Mouse (Mus musculus) macrophage (primary cell): Measurements from ENCODE around the gene Gm17581. TPM values are rescaled to one million over a fixed set of nuclear protein-coding genes. Genes with fewer than 3 reads are reported as not detected.
"Not testable (repeated sequence)": the region's sequence is repeated elsewhere in the genome, so short reads cannot be mapped to it uniquely, and the experiment has no call there.

ENCODE experiments used
- H3K27ac ChIP-seq: fragments of 350-480 bp; formaldehyde crosslinking; 2 replicates; pipeline ENCODE4 v1.9.0; 2021
- H3K36me3 ChIP-seq: fragments of 350-480 bp; formaldehyde crosslinking; 2 replicates; pipeline ENCODE4 v1.9.0; 2021; ENCODE audit errors: inconsistent target
- H3K4me3 ChIP-seq: fragments of 350-480 bp; formaldehyde crosslinking; 2 replicates; pipeline ENCODE4 v1.9.0; 2021; ENCODE audit errors: inconsistent target
- H3K79me2 ChIP-seq: fragments of 350-480 bp; formaldehyde crosslinking; 2 replicates; pipeline ENCODE4 v1.9.0; 2021; ENCODE audit errors: inconsistent target
- WGBS: methylation state at CpG from one replicate; pipeline ENCODE4 v1.1.7; 2026; ENCODE audit warnings: inconsistent platforms; ENCODE audit not compliant: missing documents; 5-methylcytosine and 5-hydroxymethylcytosine counted together
- polyA plus RNA-seq: library from polyadenylated mRNA; stranded (reverse); fragments of 250-400 nt; gene quantifications from 3 replicates; pipeline ENCODE4 v1.2.4, GENCODE M21; 2018; ENCODE audit warnings: inconsistent platforms

Gm17581 gene
- polyA plus RNA-seq, 1 experiment from 2014 or later: not detected

GRCm38 (mm10) chr2:155724036-155724435, 11.6 kb downstream of the Gm17581 start:
- H3K27ac ChIP-seq: no peak overlapping the region
- H3K4me3 ChIP-seq: no peak overlapping the region
- WGBS: 83% methylated on average over 5 of the region's 5 CpGs
- H3K79me2 ChIP-seq: peaks cover 18% of the 10 kb centered on the region; the same call in 1 of the 2 replicates
- peaks cover 47% of the 10 kb centered on the region for H3K36me3 ChIP-seq

- no peak overlapping the region for H3K27ac ChIP-seq
Measured at GRCm38 (mm10) chr2:155720585-155720984, 15.1 kb downstream of the Gm17581 start.

GRCm38 (mm10) chr2:155717082-155717990, 18.3 kb downstream of the Gm17581 start:
- H3K36me3 ChIP-seq: peaks cover 90% of the 10 kb centered on the region
- WGBS: 95% methylated on average over 12 of the region's 12 CpGs
- no peaks in the 10 kb centered on the region for H3K79me2 ChIP-seq
- H3K27ac ChIP-seq: no peak overlapping the region
- no peak overlapping the region for H3K4me3 ChIP-seq

More at GRCm38 (mm10) chr2:155720585-155720984, 15.1 kb downstream of the Gm17581 start:
- Histone ChIP-seq H3K36me3 (peaks cover 79% of the 10 kb centered on the region), H3K4me3 (no peak overlapping the region), H3K79me2 (no peaks in the 10 kb centered on the region)
- WGBS: 47% methylated on average over 5 of the region's 5 CpGs

GRCm38 (mm10) chr2:155710557-155710956, 25.1 kb downstream of the Gm17581 start:
- no peaks in the 10 kb centered on the region for H3K79me2 ChIP-seq
- WGBS: 28% methylated on average over 11 of the region's 11 CpGs
- H3K27ac ChIP-seq: no peak overlapping the region
- H3K4me3 ChIP-seq: no peak overlapping the region
- H3K36me3 ChIP-seq: peaks cover 70% of the 10 kb centered on the region

- H3K79me2 ChIP-seq: no peaks in the 10 kb centered on the region
- no peak overlapping the region for H3K27ac ChIP-seq
- 92% methylated on average over 4 of the region's 4 CpGs for WGBS
- H3K4me3 ChIP-seq: no peak overlapping the region
- H3K36me3 ChIP-seq: peaks cover 69% of the 10 kb centered on the region
Measured at GRCm38 (mm10) chr2:155707251-155707650, 28.4 kb downstream of the Gm17581 start.

- 95% methylated on average over 3 of the region's 4 CpGs for WGBS
- Histone ChIP-seq H3K79me2 (no peaks in the 10 kb centered on the region), H3K36me3 (peaks cover 66% of the 10 kb centered on the region; the same call in 1 of the 2 replicates), H3K27ac (no peak overlapping the region), H3K4me3 (no peak overlapping the region)
Measured at GRCm38 (mm10) chr2:155703630-155704029, 32.0 kb downstream of the Gm17581 start.

- H3K27ac ChIP-seq: no peak overlapping the region
- WGBS: 91% methylated on average over 17 of the region's 19 CpGs
- no peaks in the 10 kb centered on the region for H3K79me2 ChIP-seq
- H3K36me3 ChIP-seq: peaks cover 50% of the 10 kb centered on the region; the same call in 1 of the 2 replicates
- no peak overlapping the region for H3K4me3 ChIP-seq
Measured at GRCm38 (mm10) chr2:155701399-155701919, 34.2 kb downstream of the Gm17581 start.

GRCm38 (mm10) chr2:155698443-155698842, 37.2 kb downstream of the Gm17581 start:
- not testable (repeated sequence) for H3K4me3 ChIP-seq, H3K79me2 ChIP-seq, H3K27ac ChIP-seq
- WGBS: 94% methylated on average over 6 of the region's 6 CpGs
- peaks cover 24% of the 10 kb centered on the region; the same call in 1 of the 2 replicates for H3K36me3 ChIP-seq

- H3K27ac ChIP-seq: no peak overlapping the region
- H3K4me3 ChIP-seq: no peak overlapping the region
- H3K79me2 ChIP-seq: no peaks in the 10 kb centered on the region
- peaks cover 9% of the 10 kb centered on the region; the same call in 1 of the 2 replicates for H3K36me3 ChIP-seq
- WGBS: 22% methylated on average over 7 of the region's 7 CpGs
Measured at GRCm38 (mm10) chr2:155696851-155697250, 38.8 kb downstream of the Gm17581 start.

- Histone ChIP-seq H3K27ac (no peak overlapping the region), H3K4me3 (no peak overlapping the region), H3K36me3 (peaks cover 2% of the 10 kb centered on the region; the same call in 1 of the 2 replicates), H3K79me2 (peaks cover 7% of the 10 kb centered on the region)
- 35% methylated on average over 7 of the region's 7 CpGs for WGBS
Measured at GRCm38 (mm10) chr2:155696091-155696558, 39.5 kb downstream of the Gm17581 start.

GRCm38 (mm10) chr2:155695316-155695715, 40.4 kb downstream of the Gm17581 start:
- peaks cover 15% of the 10 kb centered on the region for H3K79me2 ChIP-seq
- no peak overlapping the region for H3K4me3 ChIP-seq
- WGBS: 87% methylated on average over 3 of the region's 3 CpGs
- H3K27ac ChIP-seq: no peak overlapping the region
- H3K36me3 ChIP-seq: no peaks in the 10 kb centered on the region

- H3K79me2 ChIP-seq: peaks cover 23% of the 10 kb centered on the region
- no peaks in the 10 kb centered on the region for H3K36me3 ChIP-seq
- no peak overlapping the region for H3K4me3 ChIP-seq
- no peak overlapping the region for H3K27ac ChIP-seq
- 57% methylated on average over 2 of the region's 2 CpGs for WGBS
Measured at GRCm38 (mm10) chr2:155694564-155694963, 41.1 kb downstream of the Gm17581 start.

GRCm38 (mm10) chr2:155693136-155693535, 42.5 kb downstream of the Gm17581 start:
- no peak overlapping the region for H3K27ac ChIP-seq
- H3K4me3 ChIP-seq: no peak overlapping the region
- no peaks in the 10 kb centered on the region for H3K36me3 ChIP-seq
- H3K79me2 ChIP-seq: peaks cover 37% of the 10 kb centered on the region
- WGBS: 96% methylated on average over 4 of the region's 4 CpGs

- Histone ChIP-seq H3K27ac (peak within 1 kb of the TSS; percentile 29; the same call in 1 of the 2 replicates), H3K4me3 (peak within 1 kb of the TSS; percentile 80), H3K36me3 (peaks cover 9% of the 10 kb centered on the region; the same call in 1 of the 2 replicates), H3K79me2 (peaks cover 49% of the 10 kb centered on the region)
- WGBS: under 1% methylated on average over 72 of the region's 72 CpGs
Measured at GRCm38 (mm10) chr2:155691723-155692493, 43.8 kb downstream of the Gm17581 start, which contains the start of gene Trpc4ap. TSS of gene Trpc4ap (minus strand) at chr2:155692384.
